Mouse (Mus musculus) CH12.LX (cell line): ENCODE results near the gene Gm42715. TPM values are rescaled to one million over a fixed set of nuclear protein-coding genes. Genes with fewer than 3 reads are reported as not detected.

Experiments
- DNase-seq: peaks from one replicate; pipeline ENCODE4 v3.0.0-alpha.2; 2013; ENCODE audit errors: extremely low read depth
- H3K27ac ChIP-seq: 2 replicates; pipeline ENCODE4 v1.5.1; 2012; ENCODE audit warnings: low read depth, mild to moderate bottlenecking, control low read depth, moderate library complexity; ENCODE audit not compliant: insufficient read depth
- H3K27me3 ChIP-seq: replicated peaks from 2 replicates; pipeline ENCODE3; 2012; ENCODE audit warnings: inconsistent platforms
- H3K36me3 ChIP-seq, 2 experiments: replicated peaks in 1 of 2; 2 replicates each; pipeline versions ENCODE3 to v1.6.1; 2012; ENCODE audit warnings: inconsistent platforms in 1 of 2, low read length in 1 of 2, mild to moderate bottlenecking in 1 of 2, mixed read lengths in 1 of 2, moderate library complexity in 1 of 2; ENCODE audit not compliant: control insufficient read depth in 1 of 2, insufficient read depth in 1 of 2
- H3K4me1 ChIP-seq, 2 experiments: 2 replicates each; pipeline ENCODE4 v1.6.1; 2012; ENCODE audit warnings: inconsistent platforms in 1 of 2, moderate library complexity in 1 of 2; ENCODE audit not compliant: insufficient read depth in 2 of 2, control insufficient read depth in 1 of 2
- H3K4me2 ChIP-seq: 2 replicates; pipeline ENCODE4 v1.6.1; 2012; ENCODE audit warnings: low read depth, mild to moderate bottlenecking, control low read depth; ENCODE audit not compliant: poor library complexity, insufficient read depth, severe bottlenecking
- H3K4me3 ChIP-seq, 3 experiments: fragments of 150-350 bp in 1 of 3; sonication (generic) in 1 of 3; replicated peaks in 1 of 3; 2 replicates each; pipeline versions ENCODE3 to v1.5.1; 2011 to 2012; ENCODE audit warnings: low read depth in 2 of 3, low read length in 2 of 3, mild to moderate bottlenecking in 2 of 3, moderate library complexity in 2 of 3, control low read depth in 1 of 3, improper control_type of control experiment in 1 of 3, inconsistent platforms in 1 of 3, mixed read lengths in 1 of 3; ENCODE audit not compliant: poor library complexity in 1 of 3
- H3K79me2 ChIP-seq: replicated peaks from 2 replicates; pipeline ENCODE4 v1.6.1; 2012; ENCODE audit warnings: mild to moderate bottlenecking, moderate library complexity; ENCODE audit not compliant: control insufficient read depth, poor library complexity, insufficient read depth, severe bottlenecking; ENCODE audit errors: extremely low read depth
- H3K9ac ChIP-seq: 2 replicates; pipeline ENCODE4 v1.6.1; 2012; ENCODE audit warnings: low read depth, mild to moderate bottlenecking, control low read depth, moderate library complexity; ENCODE audit not compliant: insufficient read depth
- H3K9me3 ChIP-seq: replicated peaks from 2 replicates; pipeline ENCODE3; 2012; ENCODE audit warnings: low read length, inconsistent platforms, mixed read lengths
- CHD1 ChIP-seq: IDR thresholded peaks from 2 replicates; pipeline ENCODE4 v1.6.1; 2012; ENCODE audit warnings: low read depth, low read length, improper control_type of control experiment, inconsistent platforms
- CTCF ChIP-seq, 2 experiments: IDR thresholded peaks in 1 of 2; conservative IDR thresholded peaks in 1 of 2; 2 replicates each; pipeline ENCODE4 v1.5.1; 2011 to 2012; ENCODE audit warnings: low read depth in 2 of 2, low read length in 2 of 2, improper control_type of control experiment in 1 of 2, inconsistent platforms in 1 of 2, mild to moderate bottlenecking in 1 of 2, moderate library complexity in 1 of 2
- ELF1 ChIP-seq: IDR thresholded peaks from 2 replicates; pipeline ENCODE4 v1.6.1; 2014; ENCODE audit warnings: low read depth, mild to moderate bottlenecking, inconsistent platforms, low read length, improper control_type of control experiment
- ETS1 ChIP-seq: conservative IDR thresholded peaks from 2 replicates; pipeline ENCODE4 v1.6.1; 2012; ENCODE audit warnings: low read depth, mild to moderate bottlenecking, inconsistent platforms, low read length, improper control_type of control experiment, moderate library complexity
- GABPA ChIP-seq: IDR thresholded peaks from 2 replicates; pipeline ENCODE4 v1.6.1; 2012; ENCODE audit warnings: low read depth, low read length, improper control_type of control experiment, inconsistent platforms; ENCODE audit not compliant: insufficient replicate concordance
- HCFC1 ChIP-seq: IDR thresholded peaks from 2 replicates; pipeline ENCODE4 v1.6.1; 2012; ENCODE audit warnings: low read depth, mild to moderate bottlenecking, inconsistent platforms, low read length, improper control_type of control experiment
- IRF4 ChIP-seq: IDR thresholded peaks from 2 replicates; pipeline ENCODE4 v1.6.1; 2014; ENCODE audit warnings: low read depth, mild to moderate bottlenecking, inconsistent platforms, low read length, improper control_type of control experiment
- JUN ChIP-seq: IDR thresholded peaks from 2 replicates; pipeline ENCODE4 v1.6.1; 2011; ENCODE audit warnings: low read depth, mild to moderate bottlenecking, low read length, improper control_type of control experiment, moderate library complexity; ENCODE audit not compliant: insufficient read depth
- JUND ChIP-seq: conservative IDR thresholded peaks from 2 replicates; pipeline ENCODE4 v1.6.1; 2011; ENCODE audit warnings: low read depth, low read length, improper control_type of control experiment
- MAX ChIP-seq: IDR thresholded peaks from 2 replicates; pipeline ENCODE4 v1.6.1; 2011; ENCODE audit warnings: low read length, improper control_type of control experiment
- MAZ ChIP-seq: IDR thresholded peaks from 2 replicates; pipeline ENCODE4 v1.6.1; 2012; ENCODE audit warnings: low read depth, mild to moderate bottlenecking, inconsistent platforms, low read length, improper control_type of control experiment, moderate library complexity
- MXI1 ChIP-seq: IDR thresholded peaks from 2 replicates; pipeline ENCODE4 v1.6.1; 2011; ENCODE audit warnings: mild to moderate bottlenecking, low read depth, low read length, improper control_type of control experiment
- POLR2A ChIP-seq: IDR thresholded peaks from 2 replicates; pipeline ENCODE4 v1.6.1; 2011; ENCODE audit warnings: low read depth, mild to moderate bottlenecking, improper control_type of control experiment, low read length
- POLR2AphosphoS2 ChIP-seq: IDR thresholded peaks from 2 replicates; pipeline ENCODE4 v1.6.1; 2011; ENCODE audit warnings: low read depth, low read length, improper control_type of control experiment
- RCOR1 ChIP-seq: conservative IDR thresholded peaks from 2 replicates; pipeline ENCODE4 v1.6.1; 2012; ENCODE audit warnings: low read depth, mild to moderate bottlenecking, inconsistent platforms, low read length, improper control_type of control experiment
- UBTF ChIP-seq: IDR thresholded peaks from 2 replicates; pipeline ENCODE4 v1.6.1; 2012; ENCODE audit warnings: low read depth, mild to moderate bottlenecking, inconsistent platforms, low read length, improper control_type of control experiment, moderate library complexity
- USF2 ChIP-seq: conservative IDR thresholded peaks from 2 replicates; pipeline ENCODE4 v1.6.1; 2011; ENCODE audit warnings: low read depth, low read length, improper control_type of control experiment
- ZC3H11A ChIP-seq: IDR thresholded peaks from 2 replicates; pipeline ENCODE4 v1.6.1; 2012; ENCODE audit warnings: low read depth, mild to moderate bottlenecking, inconsistent platforms, low read length, improper control_type of control experiment
- ZMIZ1 ChIP-seq: IDR thresholded peaks from 2 replicates; pipeline ENCODE4 v1.6.1; 2012; ENCODE audit warnings: low read depth, mild to moderate bottlenecking, inconsistent platforms, low read length, improper control_type of control experiment
- dilution Hi-C: fragments of 300-500 bp; cut with MboI; formaldehyde crosslinking; loops from 2 replicates; pipeline ENCODE4 v1.14.3; 2020; ENCODE audit warnings: low sequenced_read_pairs; ENCODE audit not compliant: extremely low pct_unique_long_range_greater_than_20kb, extremely low pct_ligation_motif_present
- in situ Hi-C: fragments of 300-500 bp; cut with MboI; formaldehyde crosslinking; loops from 3 replicates; pipeline ENCODE4 v1.14.3; 2019; ENCODE audit warnings: low sequenced_read_pairs, low pct_ligation_motif_present, low pct_unique_long_range_greater_than_20kb, mixed read lengths
- polyA plus RNA-seq: library from polyadenylated mRNA; unstranded; fragments of >175 nt; gene quantifications from 2 replicates; pipeline ENCODE4 v1.2.1, GENCODE M21; 2012; ENCODE audit warnings: low read depth; ENCODE audit not compliant: insufficient read length
- total RNA-seq, 2 experiments: library from RNA; depleted of rRNA; stranded (reverse); fragments of 300-350 nt in 1 of 2; fragments of >200 nt in 1 of 2; gene quantifications; 2 replicates each; pipeline ENCODE4 v1.2.3; 2012 to 2014

The Gm42715 gene
- total and polyA plus RNA-seq, 3 experiments, result 5.8 to 14.1 (median 12.0) TPM

- Histone ChIP-seq H3K27me3 (peaks cover 38% of the 10 kb centered on the region), H3K9me3 (peaks cover 9% of the 10 kb centered on the region), H3K4me1 (peaks cover 4 to 12% of the 10 kb centered on the region in 2 experiments; a peak in 2 of 4 replicates), H3K4me3 (peak within 1 kb of the TSS; percentile 51 to 67 (median 62)), H3K36me3 (peaks cover 14% of the 10 kb centered on the region in 2 experiments), H3K79me2 (no peaks in the 10 kb centered on the region), H3K27ac (no peak within 1 kb of the TSS), H3K4me2 (peak within 1 kb of the TSS; percentile 86), H3K9ac (peak within 1 kb of the TSS; percentile 97)
- in situ Hi-C loops, result no loop called here
- dilution Hi-C loops, result no loop called here
- no peak for DNase-seq
- no peak for TF ChIP-seq MAZ
- TF ChIP-seq HCFC1, result peak; percentile 68
- TF ChIP-seq UBTF, result 0 out of 2 replicates have a peak, but pooled peaks have one; percentile 31
- TF ChIP-seq ELF1, result peak; percentile 66
- no peak for TF ChIP-seq GABPA
These were observed 95.8 kb downstream of the Gm42715 start, which contains the start of gene Zfp629 for GRCm38 (mm10) chr7:127614891-127615843. Zfp629 (minus strand) TSS chr7:127615797.

GRCm38 (mm10) chr7:127616336-127616735, 97.0 kb downstream of the Gm42715 start:
- H3K9ac ChIP-seq, result no peak overlapping the region
- no peak for TF ChIP-seq CTCF (conservative IDR thresholded peaks at IDR 0.05 in 1 of 2, IDR thresholded peaks at IDR 0.05 in 1 of 2; ENCODE audit: low read depth in 2 of 2, low read length in 2 of 2)
- no peak for TF ChIP-seq MXI1
- TF ChIP-seq USF2, result no peak
- no peak for TF ChIP-seq ZMIZ1
- no peak for TF ChIP-seq IRF4
- TF ChIP-seq POLR2A, result no peak
- TF ChIP-seq RCOR1, result no peak
- no peak for TF ChIP-seq ELF1
- no peak for TF ChIP-seq CHD1
- no peak for TF ChIP-seq ZC3H11A
- no peak for TF ChIP-seq ETS1
- no peak for TF ChIP-seq MAX
- no peak for TF ChIP-seq JUN
- no peak for TF ChIP-seq JUND
- TF ChIP-seq MAZ, result no peak
- TF ChIP-seq POLR2AphosphoS2, result no peak
- no peak overlapping the region for H3K27ac ChIP-seq

More at GRCm38 (mm10) chr7:127616336-127616735, 97.0 kb downstream of the Gm42715 start:
- Histone ChIP-seq H3K27me3 (peaks cover 38% of the 10 kb centered on the region), H3K9me3 (peaks cover 8% of the 10 kb centered on the region), H3K4me1 (peaks cover 4 to 12% of the 10 kb centered on the region in 2 experiments; a peak in 2 of 4 replicates), H3K79me2 (no peaks in the 10 kb centered on the region), H3K4me3 (no peak overlapping the region), H3K36me3 (peaks cover 7 to 8% of the 10 kb centered on the region in 2 experiments), H3K4me2 (no peak overlapping the region)
- DNase-seq, result no peak
- dilution Hi-C loops, result no loop called here
- in situ Hi-C loops, result no loop called here

Other genes starting within 250 kb of the Gm42715 start
Only the 20 nearest of the 21 such genes appear.
- gene Itgal, start 223.3 kb upstream of the Gm42715 start, total RNA-seq (2012; rRNA removed), result 49.1 and 69.0 TPM in 2 replicates
- gene Itgal, start 223.3 kb upstream of the Gm42715 start, total RNA-seq (2014; rRNA removed), result 36.7 and 43.9 TPM in 2 replicates
- 164 and 177 TPM in 2 replicates for gene Itgal, start 223.3 kb upstream of the Gm42715 start, polyA plus RNA-seq
- gene Zfp768, start 174.0 kb upstream of the Gm42715 start, total RNA-seq (2012; rRNA removed), result 8.5 and 9.9 TPM in 2 replicates
- gene Zfp768, start 174.0 kb upstream of the Gm42715 start, total RNA-seq (2014; rRNA removed), result 4.3 and 5.0 TPM in 2 replicates
- 6.4 and 6.6 TPM in 2 replicates for gene Zfp768, start 174.0 kb upstream of the Gm42715 start, polyA plus RNA-seq
- gene Zfp747, start 143.5 kb upstream of the Gm42715 start, total RNA-seq (2012; rRNA removed), result 8.2 and 9.7 TPM in 2 replicates
- gene Zfp747, start 143.5 kb upstream of the Gm42715 start, total RNA-seq (2014; rRNA removed), result 6.3 and 7.2 TPM in 2 replicates
- 7.7 and 8.2 TPM in 2 replicates for gene Zfp747, start 143.5 kb upstream of the Gm42715 start, polyA plus RNA-seq
- 4.2 and 5.0 TPM in 2 replicates for gene 9130019O22Rik, start 132.4 kb upstream of the Gm42715 start, total RNA-seq (2012; rRNA removed)
- 3.1 and 4.0 TPM in 2 replicates for gene 9130019O22Rik, start 132.4 kb upstream of the Gm42715 start, total RNA-seq (2014; rRNA removed)
- gene 9130019O22Rik, start 132.4 kb upstream of the Gm42715 start, polyA plus RNA-seq, result 2.7 and 3.3 TPM in 2 replicates
- gene E430018J23Rik, start 126.0 kb upstream of the Gm42715 start, total RNA-seq (2012; rRNA removed), result 5.4 and 8.9 TPM in 2 replicates
- gene E430018J23Rik, start 126.0 kb upstream of the Gm42715 start, total RNA-seq (2014; rRNA removed), result 8.3 and 9.2 TPM in 2 replicates
- gene E430018J23Rik, start 126.0 kb upstream of the Gm42715 start, polyA plus RNA-seq, result 3.2 and 3.8 TPM in 2 replicates
- 7.5 and 8.1 TPM in 2 replicates for gene Zfp764, start 112.8 kb upstream of the Gm42715 start, total RNA-seq (2012; rRNA removed)
- gene Zfp764, start 112.8 kb upstream of the Gm42715 start, total RNA-seq (2014; rRNA removed), result 8.4 TPM in 2 replicates
- gene Zfp764, start 112.8 kb upstream of the Gm42715 start, polyA plus RNA-seq, result 7.9 and 8.1 TPM in 2 replicates
- 15.8 and 18.7 TPM in 2 replicates for gene Zfp688, start 97.5 kb upstream of the Gm42715 start, total RNA-seq (2012; rRNA removed)
- 12.3 and 12.4 TPM in 2 replicates for gene Zfp688, start 97.5 kb upstream of the Gm42715 start, total RNA-seq (2014; rRNA removed)
- gene Zfp688, start 97.5 kb upstream of the Gm42715 start, polyA plus RNA-seq, result 16.1 and 21.3 TPM in 2 replicates
- gene Zfp689, start 70.4 kb upstream of the Gm42715 start, total RNA-seq (2012; rRNA removed), result 3.4 and 3.6 TPM in 2 replicates
- 1.8 and 2.3 TPM in 2 replicates for gene Zfp689, start 70.4 kb upstream of the Gm42715 start, total RNA-seq (2014; rRNA removed)
- gene Zfp689, start 70.4 kb upstream of the Gm42715 start, polyA plus RNA-seq, result 3.2 and 4.6 TPM in 2 replicates
- gene Prr14, start 60.0 kb upstream of the Gm42715 start, total RNA-seq (2012; rRNA removed), result 10.4 and 11.3 TPM in 2 replicates
- gene Prr14, start 60.0 kb upstream of the Gm42715 start, total RNA-seq (2014; rRNA removed), result 6.7 and 7.6 TPM in 2 replicates
- 26.2 and 31.3 TPM in 2 replicates for gene Prr14, start 60.0 kb upstream of the Gm42715 start, polyA plus RNA-seq
- 14.4 and 15.4 TPM in 2 replicates for gene Fbrs, start 40.4 kb upstream of the Gm42715 start, total RNA-seq (2012; rRNA removed)
- 5.6 and 6.7 TPM in 2 replicates for gene Fbrs, start 40.4 kb upstream of the Gm42715 start, total RNA-seq (2014; rRNA removed)
- gene Fbrs, start 40.4 kb upstream of the Gm42715 start, polyA plus RNA-seq, result 63.9 and 66.7 TPM in 2 replicates
- gene Srcap, start 7.6 kb upstream of the Gm42715 start, total RNA-seq (2012; rRNA removed), result 18.5 and 19.9 TPM in 2 replicates
- gene Srcap, start 7.6 kb upstream of the Gm42715 start, total RNA-seq (2014; rRNA removed), result 3.4 and 4.1 TPM in 2 replicates
- gene Srcap, start 7.6 kb upstream of the Gm42715 start, polyA plus RNA-seq, result 22.2 and 28.1 TPM in 2 replicates
- 0.93 TPM in 1 of 2 replicates, not detected in the other for gene Tmem265, start 41.8 kb downstream of the Gm42715 start, total RNA-seq (2012; rRNA removed)
- gene Tmem265, start 41.8 kb downstream of the Gm42715 start, total RNA-seq (2014; rRNA removed), result 2.3 and 3.0 TPM in 2 replicates
- gene Tmem265, start 41.8 kb downstream of the Gm42715 start, polyA plus RNA-seq, result not detected in 2 replicates
- gene Phkg2, start 53.8 kb downstream of the Gm42715 start, total RNA-seq (2012; rRNA removed), result 23.3 and 25.5 TPM in 2 replicates
- 33.1 and 34.7 TPM in 2 replicates for gene Phkg2, start 53.8 kb downstream of the Gm42715 start, total RNA-seq (2014; rRNA removed)
- 65.0 and 67.2 TPM in 2 replicates for gene Phkg2, start 53.8 kb downstream of the Gm42715 start, polyA plus RNA-seq
- gene Ccdc189, start 69.0 kb downstream of the Gm42715 start, total RNA-seq (2012; rRNA removed), result 2.2 and 2.9 TPM in 2 replicates
- gene Ccdc189, start 69.0 kb downstream of the Gm42715 start, total RNA-seq (2014; rRNA removed), result 2.2 and 2.9 TPM in 2 replicates
- 2.0 and 2.1 TPM in 2 replicates for gene Ccdc189, start 69.0 kb downstream of the Gm42715 start, polyA plus RNA-seq
- gene Rnf40, start 69.2 kb downstream of the Gm42715 start, total RNA-seq (2012; rRNA removed), result 48.6 and 50.9 TPM in 2 replicates
- gene Rnf40, start 69.2 kb downstream of the Gm42715 start, total RNA-seq (2014; rRNA removed), result 39.3 and 40.6 TPM in 2 replicates
- 73.0 and 95.2 TPM in 2 replicates for gene Rnf40, start 69.2 kb downstream of the Gm42715 start, polyA plus RNA-seq
- gene Zfp629, start 96.2 kb downstream of the Gm42715 start, total RNA-seq (2012; rRNA removed), result 2.4 and 3.2 TPM in 2 replicates
- gene Zfp629, start 96.2 kb downstream of the Gm42715 start, total RNA-seq (2014; rRNA removed), result 0.38 and 0.59 TPM in 2 replicates
- 0.48 and 0.94 TPM in 2 replicates for gene Zfp629, start 96.2 kb downstream of the Gm42715 start, polyA plus RNA-seq
- gene Bcl7c, start 189.3 kb downstream of the Gm42715 start, total RNA-seq (2012; rRNA removed), result 60.5 and 65.0 TPM in 2 replicates
- 25.9 and 28.0 TPM in 2 replicates for gene Bcl7c, start 189.3 kb downstream of the Gm42715 start, total RNA-seq (2014; rRNA removed)
- 71.3 and 73.5 TPM in 2 replicates for gene Bcl7c, start 189.3 kb downstream of the Gm42715 start, polyA plus RNA-seq
- not detected in 2 replicates for gene Ctf1, start 193.2 kb downstream of the Gm42715 start, total RNA-seq (2012; rRNA removed)
- gene Ctf1, start 193.2 kb downstream of the Gm42715 start, total RNA-seq (2014; rRNA removed), result not detected in 2 replicates
- not detected in 2 replicates for gene Ctf1, start 193.2 kb downstream of the Gm42715 start, polyA plus RNA-seq
- gene Ctf2, start 212.6 kb downstream of the Gm42715 start, total RNA-seq (2012; rRNA removed), result 0.08 TPM in 1 of 2 replicates, not detected in the other
- not detected in 2 replicates for gene Ctf2, start 212.6 kb downstream of the Gm42715 start, total RNA-seq (2014; rRNA removed)
- 0.36 TPM in 1 of 2 replicates, not detected in the other for gene Ctf2, start 212.6 kb downstream of the Gm42715 start, polyA plus RNA-seq
- 25.1 and 28.2 TPM in 2 replicates for gene Fbxl19, start 225.0 kb downstream of the Gm42715 start, total RNA-seq (2012; rRNA removed)
- 22.4 and 22.6 TPM in 2 replicates for gene Fbxl19, start 225.0 kb downstream of the Gm42715 start, total RNA-seq (2014; rRNA removed)
- gene Fbxl19, start 225.0 kb downstream of the Gm42715 start, polyA plus RNA-seq, result 29.3 and 31.7 TPM in 2 replicates